Mouse (Mus musculus): ENCODE results near the gene Car5b. TPM values are rescaled to one million over a fixed set of nuclear protein-coding genes. Genes with fewer than 3 reads are reported as not detected.

Gene Car5b
- total RNA-seq, 1 experiment from 2014 or later: 4.7 TPM

DNA sequence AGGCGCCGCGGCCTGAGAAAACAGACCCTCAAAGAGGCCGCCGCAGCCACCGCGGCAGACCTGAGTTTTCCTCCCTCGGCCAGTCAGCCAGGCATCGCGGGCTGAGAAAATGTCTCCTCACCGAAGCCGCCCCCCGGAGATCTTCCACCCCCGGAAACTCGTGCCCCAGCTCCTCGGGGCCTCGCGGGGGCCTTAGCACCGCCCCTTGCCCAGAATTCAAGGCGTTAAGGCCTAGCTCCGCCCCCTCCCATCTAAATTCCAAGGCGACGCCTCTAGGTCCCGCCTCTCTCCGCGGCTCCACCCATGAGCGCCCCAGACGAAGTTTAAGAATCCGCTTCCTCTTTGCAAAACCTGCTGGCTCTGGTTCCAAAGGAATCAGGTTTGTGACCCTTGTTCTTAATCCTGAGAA, 69.3 kb downstream of the Car5b start, which contains the start of gene Zrsr2:
Gene Zrsr2, minus strand, starts transcription at position 195 of the 409 bp plus-strand sequence.
- DNase-seq: peak; percentile 89

DNA sequence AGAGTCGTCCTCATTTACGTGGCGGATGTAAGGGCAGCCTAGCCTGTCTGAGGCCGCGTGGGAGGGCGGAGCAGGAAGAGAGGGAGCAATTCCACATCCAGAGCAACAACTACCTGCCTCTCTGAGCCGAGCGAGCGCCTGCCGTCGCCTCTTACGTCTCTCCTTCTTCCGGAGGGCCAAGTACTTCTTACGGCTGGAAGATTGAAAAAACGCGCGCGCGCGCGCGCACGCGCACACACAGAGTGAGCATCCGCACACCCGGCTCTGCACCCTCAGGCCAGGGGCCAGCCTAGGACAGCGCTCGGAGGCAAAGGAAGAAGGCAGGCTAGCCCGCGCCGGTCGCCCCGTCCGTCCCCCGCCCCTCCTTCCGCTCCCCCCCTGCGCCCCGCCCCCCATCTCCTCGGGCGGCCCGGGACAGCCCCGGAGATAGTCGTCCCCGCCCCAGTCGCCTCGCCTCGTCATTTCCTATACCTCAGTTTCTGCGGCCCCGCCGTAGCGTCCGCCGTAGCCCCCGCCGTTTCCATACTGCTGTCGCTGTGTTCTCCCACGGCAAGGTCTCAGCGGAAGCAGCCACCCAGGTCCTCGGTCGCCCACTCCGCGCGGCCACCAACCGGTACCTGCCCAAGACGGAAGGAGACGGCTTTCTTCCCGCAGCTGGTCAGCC, 69.9 kb downstream of the Car5b start:
- peak; percentile 77 for DNase-seq

DNA sequence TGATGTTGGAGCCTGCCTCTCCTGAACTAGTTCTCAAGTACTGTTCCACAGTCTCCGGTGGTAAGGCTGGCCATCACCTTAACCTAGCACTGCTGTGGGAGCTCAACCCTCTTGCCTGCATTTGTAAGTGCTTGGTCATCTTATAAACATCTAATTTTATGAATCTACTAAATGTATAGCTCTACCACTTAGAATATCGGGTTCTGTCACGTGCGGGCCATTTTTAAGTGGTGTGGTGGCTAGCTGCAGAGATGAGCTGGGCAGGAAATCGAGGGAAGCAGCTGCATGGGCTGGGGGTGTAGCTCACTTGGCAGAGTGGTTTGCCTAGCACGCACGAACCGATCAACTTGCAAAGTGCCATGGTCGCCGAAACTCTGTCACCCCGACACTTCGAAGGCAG, 70.4 kb downstream of the Car5b start:
- no peak for DNase-seq

DNA sequence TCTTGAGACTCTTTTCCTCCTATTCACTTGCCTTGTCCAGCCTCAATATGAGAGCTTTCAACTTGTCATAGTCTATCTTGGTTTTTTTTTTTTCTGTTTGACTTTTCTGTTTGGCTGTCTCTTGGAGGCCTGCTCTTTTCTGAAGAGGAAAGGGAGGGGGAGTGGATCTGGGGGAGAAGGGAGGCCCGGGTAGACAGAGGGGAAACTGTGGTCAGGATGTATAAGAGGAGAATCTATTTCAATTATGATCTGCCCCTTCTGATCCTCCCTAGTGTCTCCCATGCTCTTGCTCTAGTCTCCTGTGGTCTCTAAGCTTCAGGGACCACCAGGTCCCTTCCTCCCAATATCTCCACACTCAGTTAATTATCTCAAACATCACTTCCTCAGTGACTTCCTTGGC, 76.2 kb downstream of the Car5b start:
- DNase-seq: no peak

DNA sequence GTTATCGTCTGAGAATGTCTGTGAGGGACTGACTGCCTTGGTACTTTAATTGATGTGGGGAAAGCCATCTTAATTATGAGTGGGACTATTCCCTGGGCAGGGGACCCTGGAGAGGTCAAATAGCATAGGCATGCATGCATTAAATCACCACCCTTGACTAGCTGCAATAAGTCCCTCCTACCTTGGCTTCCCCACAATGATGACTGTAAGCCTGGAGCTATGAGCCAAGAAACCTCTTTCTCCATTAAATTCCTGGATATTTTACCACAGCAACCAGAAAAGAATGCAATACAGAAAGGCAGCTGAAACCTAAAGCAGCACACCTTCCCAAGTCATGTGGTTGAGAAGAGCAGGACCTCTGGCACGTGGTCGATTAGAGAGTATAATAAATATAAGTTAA, 83.4 kb downstream of the Car5b start:
- DNase-seq: no peak

DNA sequence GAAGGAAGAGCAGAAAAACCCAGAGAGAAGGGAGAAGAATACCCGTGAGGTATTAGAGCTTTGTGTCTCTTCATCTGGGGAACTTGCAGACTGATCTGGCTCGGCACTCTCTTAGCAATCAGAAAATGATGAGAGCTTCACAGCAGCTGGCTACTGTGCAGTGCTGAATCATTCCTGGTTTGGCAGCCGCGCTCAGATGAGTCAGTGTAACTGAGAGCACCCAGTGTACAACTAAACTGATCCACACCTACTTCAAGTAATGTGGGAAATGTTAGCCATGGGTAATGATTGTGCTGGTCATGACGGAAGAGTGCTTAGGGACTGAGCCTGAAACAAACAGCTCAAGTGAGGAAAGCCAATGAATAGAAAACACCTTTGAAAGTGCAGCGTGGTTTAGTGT, 89.2 kb downstream of the Car5b start:
- peak; percentile 47 for DNase-seq

DNA sequence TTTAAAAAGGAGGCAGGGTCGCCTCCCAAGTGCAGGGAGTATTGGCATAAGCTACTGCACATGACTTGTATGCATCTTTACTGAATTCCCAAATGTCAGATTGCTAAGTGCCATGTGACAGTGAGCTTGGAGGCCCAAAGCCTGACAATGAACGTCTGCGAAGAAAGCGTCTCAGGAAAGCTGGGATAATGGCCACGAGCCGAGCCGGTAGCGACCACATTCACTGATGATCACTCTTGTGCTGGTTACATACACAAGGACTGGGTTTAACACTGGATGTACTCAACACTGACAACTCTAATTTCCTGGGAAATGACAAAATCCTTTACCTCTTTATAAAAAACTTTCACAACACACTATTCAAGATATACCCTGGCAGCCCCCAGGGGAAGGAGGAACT, 93.1 kb downstream of the Car5b start:
- DNase-seq: no peak

DNA sequence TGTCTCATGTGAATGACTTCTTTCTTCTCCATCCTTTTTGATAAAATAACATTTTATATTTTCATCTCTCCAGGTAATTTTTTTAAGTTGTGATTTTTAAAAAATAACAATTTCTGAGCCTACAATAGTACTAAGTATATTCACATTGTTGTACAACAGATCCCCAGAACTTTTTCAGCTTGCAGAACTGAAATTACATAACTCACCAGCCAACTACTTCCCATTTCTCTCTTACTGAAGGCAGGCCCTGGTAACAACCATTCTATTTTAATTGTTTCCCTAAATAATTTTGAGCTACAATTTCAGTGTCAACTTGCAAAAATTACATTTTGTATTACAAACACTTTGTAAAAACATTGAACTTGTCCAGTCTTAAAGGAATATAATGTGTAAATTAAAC, 98.2 kb downstream of the Car5b start:
- DNase-seq: no peak

Other genes with a start within 250 kb of the Car5b start
- 20.3 and 25.0 TPM in 2 replicates for gene Ap1s2, start 119.0 kb downstream of the Car5b start, total RNA-seq (2021)
- gene Zrsr2, start 69.3 kb downstream of the Car5b start, total RNA-seq (2021): 25.4 and 33.8 TPM in 2 replicates
- 6.1 and 6.2 TPM in 2 replicates for gene Siah1b, start 48.5 kb upstream of the Car5b start, total RNA-seq (2021)
- gene Cltrn, start 60.8 kb upstream of the Car5b start, total RNA-seq (2021): not detected in 2 replicates
- gene Ace2, start 111.3 kb upstream of the Car5b start, total RNA-seq (2021): 21.6 and 23.5 TPM in 2 replicates
- 0.56 and 1.0 TPM in 2 replicates for gene Bmx, start 230.2 kb upstream of the Car5b start, total RNA-seq (2021)
- gene Pir, start 241.4 kb upstream of the Car5b start, total RNA-seq (2021): 4.5 and 4.9 TPM in 2 replicates